Mouse (Mus musculus): Measurements from ENCODE around the gene Ocrl.

Gene Ocrl

GRCm38 (mm10) chrX:47985000-47985619, 72.9 kb downstream of the Ocrl start:
- DNase-seq (ENCODE audit: low read depth): peak; percentile 11

GRCm38 (mm10) chrX:47988024-47988423, 75.8 kb downstream of the Ocrl start:
- DNase-seq (ENCODE audit: low read depth): no peak

DNA sequence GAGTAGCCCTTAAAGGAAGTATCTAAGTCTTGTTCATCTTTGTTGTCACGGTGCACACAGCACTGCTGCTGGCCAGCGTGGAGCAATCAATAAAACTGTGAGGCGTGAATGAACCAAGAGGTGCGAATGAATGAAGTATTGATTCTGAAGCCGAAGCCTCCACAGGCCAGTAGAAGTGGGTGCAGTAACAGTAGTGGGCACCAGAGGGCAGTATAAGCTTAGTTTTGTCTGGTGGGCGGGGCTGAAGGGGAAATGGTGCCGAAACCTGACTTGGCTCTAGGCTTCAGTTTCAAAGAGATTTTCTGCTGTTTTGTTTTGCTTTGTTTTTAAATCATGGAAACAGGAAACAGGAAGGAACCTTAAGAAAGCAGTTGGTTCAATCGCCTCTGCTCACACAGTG, 80.4 kb downstream of the Ocrl start:
- peak; percentile 34 for DNase-seq (ENCODE audit: low read depth)

GRCm38 (mm10) chrX:47998412-47998811, 86.2 kb downstream of the Ocrl start:
- DNase-seq (ENCODE audit: low read depth): no peak

GRCm38 (mm10) chrX:48001151-48001550, 89.0 kb downstream of the Ocrl start:
- no peak for DNase-seq (ENCODE audit: low read depth)

DNA sequence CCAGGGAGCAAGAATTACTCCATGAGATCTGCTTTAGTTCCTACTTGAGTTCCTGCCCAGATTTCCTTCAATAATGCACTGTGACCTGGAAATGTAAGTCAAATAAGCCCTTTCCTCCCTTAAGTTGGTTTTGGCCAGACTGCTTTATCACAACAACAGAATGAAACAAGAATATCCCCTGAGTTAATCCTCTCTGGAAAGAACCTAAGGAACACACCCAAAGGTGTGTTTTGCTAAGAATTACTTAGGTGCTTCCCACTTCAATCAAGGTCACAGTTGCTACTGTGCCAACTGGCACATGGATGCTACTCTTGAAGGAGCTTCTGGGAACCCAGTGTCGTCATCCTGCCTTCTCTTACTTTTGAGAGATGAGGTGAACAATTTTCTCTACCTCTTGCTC, 92.6 kb downstream of the Ocrl start:
- DNase-seq (ENCODE audit: low read depth): no peak

- DNase-seq (ENCODE audit: low read depth): no peak
Measured at GRCm38 (mm10) chrX:48006062-48006461, 93.9 kb downstream of the Ocrl start.

GRCm38 (mm10) chrX:48011656-48012055, 99.5 kb downstream of the Ocrl start:
- no peak for DNase-seq (ENCODE audit: low read depth)

Data from c-Kit-positive CD71-positive TER-119-negative erythroid progenitor cells, embryonic 14.5 days (primary cell).